22 mouse cellular contexts compared by ENCODE assay signal in genomic region chr7:4988250-4988649, GRCm38 (mm10). TPM values are rescaled to one million over a fixed set of nuclear protein-coding genes. Genes with fewer than 3 reads are reported as not detected.
DNase-seq lines count a peak whose midpoint lies in the region; ATAC-seq and TF ChIP-seq lines count a peak whose summit lies in the region.
"Had no signal": no experiment of that assay in that cellular context is flagged by ENCODE, and none has a peak within 500 bp of the region (broad histone marks: within the 10 kb centered on the region; RNA-seq: fewer than 3 reads in every experiment).

No protein-coding gene starts in this region.

- no peak overlapping the region for H3K4me3 ChIP-seq in intestine, embryonic 15.5 days (replicated peaks)
- no peak overlapping the region for H3K4me3 ChIP-seq in intestine, postnatal 0 days (ENCODE audit: low read depth, low read length)
- no peak overlapping the region for H3K4me3 ChIP-seq in lung, embryonic 16.5 days (ENCODE audit: low read length)
- H3K4me3 ChIP-seq: embryonic facial prominence, embryonic 13.5 days; embryonic facial prominence, embryonic 15.5 days; erythroblast, embryonic 14.5 days; forebrain, embryonic 10.5 days; forebrain, embryonic 12.5 days had no signal

- no peaks in the 10 kb centered on the region for H3K9me3 ChIP-seq in intestine, embryonic 15.5 days
- H3K9me3 ChIP-seq in intestine, postnatal 0 days (ENCODE audit: control insufficient read depth): no peaks in the 10 kb centered on the region
- no peaks in the 10 kb centered on the region for H3K9me3 ChIP-seq in lung, embryonic 16.5 days (ENCODE audit: control insufficient read depth, low read length)
- H3K9me3 ChIP-seq: embryonic facial prominence, embryonic 15.5 days had no signal

- no peak overlapping the region for H3K27ac ChIP-seq in intestine, embryonic 15.5 days
- no peak overlapping the region for H3K27ac ChIP-seq in intestine, postnatal 0 days (ENCODE audit: low read depth, low read length)
- H3K27ac ChIP-seq in lung, embryonic 16.5 days (ENCODE audit: low read length): no peak overlapping the region
- H3K27ac ChIP-seq: embryonic facial prominence, embryonic 13.5 days; embryonic facial prominence, embryonic 15.5 days; forebrain, embryonic 10.5 days; forebrain, embryonic 12.5 days had no signal

- ATAC-seq in intestine, embryonic 15.5 days: peak; percentile 61; the same call in 1 of the 2 replicates
- ATAC-seq in intestine, postnatal 0 days: no peak
- ATAC-seq in lung, embryonic 16.5 days (ENCODE audit: low read depth): 0 out of 2 replicates have a peak, but pooled peaks have one; percentile 45
- ATAC-seq: forebrain, embryonic 14.5 days; forebrain, embryonic 16.5 days had no signal

- no peak for DNase-seq in lung, postnatal 10 days
- DNase-seq: adrenal gland, adult 2 months; adrenal gland, postnatal 10 days; adrenal gland, postnatal 25 days; cerebellum, adult 11 months; cerebellum, adult 18-20 months; cerebellum, adult 8-10 months; cerebellum, adult 9-11 months; cerebellum, postnatal 14 days; cerebellum, postnatal 36 days; embryo, embryonic 11 days had no signal

- H3K9ac ChIP-seq in intestine, embryonic 15.5 days: no peak overlapping the region
- no peak overlapping the region for H3K9ac ChIP-seq in intestine, postnatal 0 days (ENCODE audit: low read depth, low read length)
- no peak overlapping the region for H3K9ac ChIP-seq in lung, embryonic 16.5 days (ENCODE audit: low read length)
- H3K9ac ChIP-seq: embryonic facial prominence, embryonic 13.5 days; embryonic facial prominence, embryonic 15.5 days; forebrain, embryonic 12.5 days had no signal

- H3K27me3 ChIP-seq in intestine, embryonic 15.5 days (replicated peaks): no peaks in the 10 kb centered on the region
- H3K27me3 ChIP-seq in intestine, postnatal 0 days (replicated peaks; ENCODE audit: control insufficient read depth, insufficient read depth, low read length): no peaks in the 10 kb centered on the region
- no peaks in the 10 kb centered on the region for H3K27me3 ChIP-seq in lung, embryonic 16.5 days (ENCODE audit: control insufficient read depth, insufficient read depth, low read depth, low read length)
- H3K27me3 ChIP-seq: embryonic facial prominence, embryonic 15.5 days had no signal

- H3K4me1 ChIP-seq in intestine, embryonic 15.5 days (replicated peaks): no peaks in the 10 kb centered on the region
- H3K4me1 ChIP-seq in intestine, postnatal 0 days (replicated peaks; ENCODE audit: control insufficient read depth, insufficient read depth, low read length): no peaks in the 10 kb centered on the region
- no peaks in the 10 kb centered on the region for H3K4me1 ChIP-seq in lung, embryonic 16.5 days (replicated peaks; ENCODE audit: control insufficient read depth, insufficient read depth, low read length)
- H3K4me1 ChIP-seq: embryonic facial prominence, embryonic 13.5 days; embryonic facial prominence, embryonic 15.5 days had no signal

- H3K36me3 ChIP-seq in intestine, embryonic 15.5 days: peaks cover 10% of the 10 kb centered on the region; the same call in 1 of the 2 replicates
- H3K36me3 ChIP-seq in intestine, postnatal 0 days (ENCODE audit: control insufficient read depth, insufficient read depth): peaks cover 11% of the 10 kb centered on the region; the same call in 1 of the 2 replicates
- peaks cover 13% of the 10 kb centered on the region for H3K36me3 ChIP-seq in lung, embryonic 16.5 days (ENCODE audit: control insufficient read depth, insufficient read depth, low read length)

- no peak overlapping the region for H3K4me2 ChIP-seq in intestine, embryonic 15.5 days (replicated peaks)
- H3K4me2 ChIP-seq in intestine, postnatal 0 days (replicated peaks; ENCODE audit: low read depth): no peak overlapping the region
- no peak overlapping the region for H3K4me2 ChIP-seq in lung, embryonic 16.5 days (ENCODE audit: low read depth, low read length)
- H3K4me2 ChIP-seq: embryonic facial prominence, embryonic 13.5 days; embryonic facial prominence, embryonic 15.5 days; forebrain, embryonic 12.5 days had no signal

- TF ChIP-seq CTCF in intestine, postnatal 0 days (IDR thresholded peaks at IDR 0.05; ENCODE audit: low read depth): no peak

- WGBS in intestine, embryonic 15.5 days: 46% methylated on average over 2 of the region's 2 CpGs
- WGBS in intestine, postnatal 0 days: 44% methylated on average over 2 of the region's 2 CpGs
- WGBS in lung, embryonic 16.5 days: 17% methylated on average over 2 of the region's 2 CpGs

RNA-seq across cellular contexts. Expression of gene Zfp579, which starts 7.7 kb away (rescaled TPM):
- 22.2 and 24.6 TPM in 2 replicates for polyA plus RNA-seq in intestine, embryonic 15.5 days (2015; fragmentation: Nextera tagmentation; extraction: Ambion mirVana)
- polyA plus RNA-seq in intestine, postnatal 0 days (2015; fragmentation: Nextera tagmentation; extraction: Ambion mirVana): 10.5 and 12.9 TPM in 2 replicates
- polyA plus RNA-seq in lung, embryonic 16.5 days (2015; fragmentation: Nextera tagmentation; extraction: Ambion mirVana): 32.3 and 35.0 TPM in 2 replicates

RNA-seq across cellular contexts. Expression of gene Sbk3, which starts 17.3 kb away (rescaled TPM):
- not detected in 2 replicates for polyA plus RNA-seq in intestine, embryonic 15.5 days (2015; fragmentation: Nextera tagmentation; extraction: Ambion mirVana)
- polyA plus RNA-seq in intestine, postnatal 0 days (2015; fragmentation: Nextera tagmentation; extraction: Ambion mirVana): not detected in 2 replicates
- 0.72 and 1.0 TPM in 2 replicates for polyA plus RNA-seq in lung, embryonic 16.5 days (2015; fragmentation: Nextera tagmentation; extraction: Ambion mirVana)
- polyA plus RNA-seq: embryonic facial prominence, embryonic 13.5 days; erythroblast, embryonic 14.5 days; forebrain, embryonic 10.5 days; forebrain, embryonic 12.5 days had no signal

RNA-seq across cellular contexts. Expression of gene Sbk2, which starts 24.0 kb away (rescaled TPM):
- polyA plus RNA-seq in intestine, embryonic 15.5 days (2015; fragmentation: Nextera tagmentation; extraction: Ambion mirVana): 0.23 and 0.39 TPM in 2 replicates
- polyA plus RNA-seq in intestine, postnatal 0 days (2015; fragmentation: Nextera tagmentation; extraction: Ambion mirVana): 0.47 and 0.76 TPM in 2 replicates
- polyA plus RNA-seq in lung, embryonic 16.5 days (2015; fragmentation: Nextera tagmentation; extraction: Ambion mirVana): 0.85 and 1.0 TPM in 2 replicates
- polyA plus RNA-seq: embryonic facial prominence, embryonic 11.5 days; embryonic facial prominence, embryonic 13.5 days; erythroblast, embryonic 14.5 days; forebrain, embryonic 12.5 days; forebrain, embryonic 14.5 days; forebrain, embryonic 16.5 days had no signal

RNA-seq across cellular contexts. Expression of gene Zfp524, which starts 26.0 kb away (rescaled TPM):
- polyA plus RNA-seq in intestine, embryonic 15.5 days (2015; fragmentation: Nextera tagmentation; extraction: Ambion mirVana): 20.2 and 21.4 TPM in 2 replicates
- polyA plus RNA-seq in intestine, postnatal 0 days (2015; fragmentation: Nextera tagmentation; extraction: Ambion mirVana): 21.9 and 22.6 TPM in 2 replicates
- polyA plus RNA-seq in lung, embryonic 16.5 days (2015; fragmentation: Nextera tagmentation; extraction: Ambion mirVana): 19.3 and 21.4 TPM in 2 replicates

RNA-seq across cellular contexts. Expression of gene Fiz1, which starts 26.2 kb away (rescaled TPM):
- polyA plus RNA-seq in intestine, embryonic 15.5 days (2015; fragmentation: Nextera tagmentation; extraction: Ambion mirVana): 37.0 and 38.5 TPM in 2 replicates
- 15.5 and 16.1 TPM in 2 replicates for polyA plus RNA-seq in intestine, postnatal 0 days (2015; fragmentation: Nextera tagmentation; extraction: Ambion mirVana)
- polyA plus RNA-seq in lung, embryonic 16.5 days (2015; fragmentation: Nextera tagmentation; extraction: Ambion mirVana): 33.1 and 34.5 TPM in 2 replicates
